Mouse (Mus musculus): Measurements from ENCODE around the gene Gpam. TPM values are rescaled to one million over a fixed set of nuclear protein-coding genes. Genes with fewer than 3 reads are reported as not detected.
A peak's percentile ranks its signal among the peaks of the same experiment; 100 is the strongest.

The Gpam gene
- polyA plus RNA-seq, 3 experiments from 2014 or later = 1.7 to 2.4 (median 1.9) TPM

DNA sequence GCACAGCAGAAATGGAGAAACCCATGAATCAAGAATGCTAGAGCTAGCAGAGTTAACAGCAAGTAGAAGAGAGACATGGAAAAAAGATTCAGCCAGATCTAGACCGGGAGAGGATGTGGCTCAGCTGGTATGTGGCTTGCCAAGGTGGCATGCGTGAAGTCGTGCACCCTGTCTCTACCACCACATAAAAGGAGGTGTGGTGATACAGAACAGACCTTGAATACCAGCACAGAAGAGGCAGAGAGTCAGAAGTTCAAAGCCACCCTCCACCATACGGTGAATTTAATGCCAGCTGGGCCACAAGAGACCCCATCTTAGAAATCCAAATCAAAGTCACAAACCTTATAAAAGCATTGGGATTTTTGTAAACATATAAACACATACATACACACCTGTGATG lies 25.4 kb downstream of the Gpam start:
- ATAC-seq = no peak

- no peak for ATAC-seq
These were observed 26.6 kb downstream of the Gpam start for GRCm38 (mm10) chr19:55100227-55101140.

GRCm38 (mm10) chr19:55099184-55100160 lies 27.6 kb downstream of the Gpam start:
- peak; percentile 87 for ATAC-seq

- ATAC-seq = no peak
These were observed 28.4 kb downstream of the Gpam start for GRCm38 (mm10) chr19:55098409-55099183.

DNA sequence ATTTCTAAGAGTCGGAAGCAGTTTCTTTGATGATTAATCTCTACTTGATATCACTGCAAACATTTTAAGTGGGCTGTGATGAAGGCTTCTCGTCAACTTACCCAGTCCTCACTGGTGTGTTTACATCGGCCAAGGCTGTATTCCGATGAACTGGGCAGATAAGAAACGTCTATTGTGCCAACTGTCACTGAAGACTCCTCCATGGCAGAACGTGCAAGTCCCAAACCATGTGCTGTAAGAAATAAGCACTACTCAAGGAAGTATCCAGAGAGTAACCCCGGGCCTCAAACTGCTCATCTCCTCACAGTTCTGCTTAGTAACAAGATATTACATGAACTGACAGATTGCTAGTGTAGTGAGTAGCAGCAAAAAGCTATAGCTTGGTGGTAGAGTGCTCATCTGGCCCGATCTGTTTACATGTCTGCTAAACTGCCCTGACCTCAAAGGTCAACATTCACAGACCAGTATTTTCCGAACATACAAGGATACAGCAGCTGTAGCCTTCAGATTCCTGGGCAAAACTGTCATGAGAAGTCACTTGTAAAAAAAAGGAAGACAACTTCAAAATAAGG lies 29.6 kb downstream of the Gpam start:
- no peak for ATAC-seq

GRCm38 (mm10) chr19:55096666-55097065 lies 30.4 kb downstream of the Gpam start:
- no peak for ATAC-seq

GRCm38 (mm10) chr19:55095547-55095946 lies 31.5 kb downstream of the Gpam start:
- no peak for ATAC-seq

GRCm38 (mm10) chr19:55091602-55092413 lies 35.2 kb downstream of the Gpam start:
- ATAC-seq = no peak

GRCm38 (mm10) chr19:55090885-55091284 lies 36.2 kb downstream of the Gpam start:
- no peak for ATAC-seq

- no peak for ATAC-seq
These were observed 36.9 kb downstream of the Gpam start for GRCm38 (mm10) chr19:55090142-55090541.

DNA sequence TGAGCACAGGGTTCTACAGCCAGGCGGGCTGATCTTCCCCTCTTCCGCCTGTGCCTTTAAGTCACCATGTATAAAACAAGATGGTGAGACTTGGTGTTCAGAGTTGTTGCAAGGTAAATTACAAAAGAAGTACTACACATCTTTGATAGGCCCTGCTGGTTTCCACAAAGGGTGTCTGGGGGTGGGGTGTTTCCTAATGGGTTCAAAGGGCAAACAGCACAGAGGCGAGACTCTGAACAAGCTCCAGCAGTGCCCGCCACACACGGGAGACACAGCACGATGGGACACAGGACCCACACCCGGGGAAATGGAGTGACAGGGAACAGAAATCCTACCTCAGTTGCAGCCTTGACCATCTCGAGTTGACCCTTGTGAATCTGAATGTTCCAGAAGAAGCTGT lies 39.3 kb downstream of the Gpam start:
- no peak for ATAC-seq

- ATAC-seq = no peak
These were observed 41.2 kb downstream of the Gpam start for GRCm38 (mm10) chr19:55085857-55086185.

DNA sequence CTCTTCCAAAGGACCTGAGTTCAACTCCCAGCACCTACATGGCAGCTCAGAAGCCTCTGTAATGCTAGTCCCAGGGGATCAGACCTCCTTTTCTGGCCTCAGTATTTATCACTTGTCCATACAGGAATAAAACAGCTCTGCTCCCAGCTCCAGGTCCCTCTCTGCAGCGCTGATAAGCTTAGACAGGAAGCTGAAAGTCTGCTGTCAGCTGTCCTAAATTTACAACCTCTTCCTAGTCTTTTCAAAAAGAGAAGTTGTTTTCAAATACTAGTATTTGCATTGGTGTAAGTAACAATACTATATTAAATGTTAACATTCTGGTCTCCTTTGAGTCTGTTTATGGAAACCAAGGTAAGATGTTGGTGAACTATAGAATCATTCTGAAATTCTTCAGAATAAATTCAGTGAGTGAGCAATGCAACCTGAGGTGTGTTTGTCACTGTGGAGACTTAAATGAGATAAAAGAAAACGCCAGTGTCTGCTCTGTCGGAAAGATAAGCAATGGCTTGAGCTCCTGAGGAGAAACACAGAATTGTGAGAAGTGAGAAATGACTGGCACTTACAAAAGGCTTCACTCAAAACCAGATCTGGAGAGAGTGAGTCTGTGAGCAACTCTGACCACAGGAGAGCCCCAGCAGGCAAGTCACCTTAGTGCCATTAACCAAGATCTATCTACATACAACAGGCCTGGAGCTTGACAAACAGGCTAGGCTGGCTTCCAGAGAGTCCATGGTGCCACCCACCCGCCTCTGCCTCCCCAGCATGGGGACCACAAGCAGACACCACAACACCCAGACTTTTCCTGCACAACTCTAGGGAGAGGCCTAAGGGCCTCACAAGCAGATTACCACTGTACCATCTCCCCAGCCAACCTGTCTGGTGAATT lies 41.8 kb downstream of the Gpam start:
- no peak for ATAC-seq

- no peak for ATAC-seq
These were observed 50.2 kb downstream of the Gpam start for GRCm38 (mm10) chr19:55076822-55077221.

DNA sequence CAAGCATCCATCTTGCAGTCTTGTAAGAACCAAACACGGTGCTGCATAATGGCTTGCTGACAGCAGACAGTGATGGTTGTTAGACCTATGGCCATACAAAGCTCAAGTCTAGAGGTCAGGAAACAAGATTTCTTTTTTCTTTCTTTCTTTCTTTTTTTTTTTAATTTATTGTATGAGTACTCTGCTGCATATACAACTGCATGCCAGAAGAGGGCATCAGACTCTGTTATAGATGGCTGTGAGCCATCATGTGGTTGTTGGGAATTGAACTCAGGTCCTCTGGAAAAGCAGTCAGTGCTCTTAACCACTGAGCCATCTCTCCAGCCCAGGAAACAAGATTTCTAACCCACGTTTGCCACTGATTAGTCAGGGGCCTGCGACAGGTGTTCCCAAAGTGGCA lies 54.0 kb downstream of the Gpam start:
- no peak for ATAC-seq

DNA sequence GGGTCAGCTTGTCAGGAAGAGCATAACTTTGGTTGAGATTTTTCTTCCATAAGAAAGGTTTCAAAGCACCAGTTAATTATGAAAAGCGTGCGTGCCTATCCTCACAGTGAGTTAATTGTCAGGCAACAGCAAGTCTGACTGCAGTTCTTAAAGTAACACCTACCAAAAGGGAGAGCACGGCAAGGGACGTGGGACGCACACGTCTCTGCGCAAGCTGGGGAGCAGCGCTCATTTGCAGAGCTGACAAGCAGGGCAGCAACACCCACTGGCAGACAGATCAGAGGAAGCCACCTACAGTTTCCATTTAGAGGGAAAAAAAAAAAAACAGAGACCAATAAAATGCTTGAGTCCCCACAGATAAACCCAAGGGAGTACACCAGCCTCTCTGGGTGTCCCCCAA lies 58.0 kb downstream of the Gpam start:
- ATAC-seq = no peak

- peak; percentile 48 for ATAC-seq
These were observed 63.8 kb downstream of the Gpam start for GRCm38 (mm10) chr19:55063272-55063671.

DNA sequence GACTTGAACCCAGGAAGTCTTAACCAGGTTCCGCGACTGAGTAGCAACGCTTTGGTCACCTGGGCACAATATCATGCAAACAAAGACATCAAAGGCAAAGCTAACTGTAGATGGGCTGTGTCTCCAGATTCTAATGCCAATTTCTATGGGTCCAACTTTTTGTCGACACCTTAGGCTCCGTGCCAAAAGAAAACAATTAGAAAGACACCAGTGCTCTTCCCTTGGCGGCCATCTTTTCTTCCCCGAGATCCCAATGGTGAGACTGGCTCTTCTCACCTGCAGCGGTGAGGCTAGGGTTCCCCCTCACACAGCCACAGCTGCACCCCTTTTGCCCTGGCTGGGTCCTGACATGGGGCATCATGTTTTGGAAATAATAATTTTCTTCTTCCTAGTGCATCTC lies 64.5 kb downstream of the Gpam start:
- ATAC-seq = no peak

DNA sequence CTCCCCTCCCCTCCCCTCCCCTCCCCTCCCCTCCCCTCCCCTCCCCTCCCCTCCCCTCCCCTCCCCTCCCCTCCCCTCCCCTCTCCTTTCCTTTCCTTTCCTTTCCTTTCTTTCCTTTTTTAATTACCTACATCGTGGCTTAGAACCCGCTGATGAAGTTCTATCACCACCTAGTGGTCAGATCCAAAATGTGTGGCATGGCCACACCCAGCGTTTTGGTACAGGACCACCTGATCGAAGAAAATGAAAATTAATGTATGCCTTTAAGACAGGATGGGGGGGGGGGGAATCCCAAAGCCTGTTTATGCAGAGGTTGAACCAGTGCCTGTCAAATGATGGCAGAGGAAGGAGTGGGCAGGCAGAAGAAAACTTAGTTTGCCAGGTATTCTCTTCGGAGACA lies 65.1 kb downstream of the Gpam start:
- peak; percentile 74 for ATAC-seq

DNA sequence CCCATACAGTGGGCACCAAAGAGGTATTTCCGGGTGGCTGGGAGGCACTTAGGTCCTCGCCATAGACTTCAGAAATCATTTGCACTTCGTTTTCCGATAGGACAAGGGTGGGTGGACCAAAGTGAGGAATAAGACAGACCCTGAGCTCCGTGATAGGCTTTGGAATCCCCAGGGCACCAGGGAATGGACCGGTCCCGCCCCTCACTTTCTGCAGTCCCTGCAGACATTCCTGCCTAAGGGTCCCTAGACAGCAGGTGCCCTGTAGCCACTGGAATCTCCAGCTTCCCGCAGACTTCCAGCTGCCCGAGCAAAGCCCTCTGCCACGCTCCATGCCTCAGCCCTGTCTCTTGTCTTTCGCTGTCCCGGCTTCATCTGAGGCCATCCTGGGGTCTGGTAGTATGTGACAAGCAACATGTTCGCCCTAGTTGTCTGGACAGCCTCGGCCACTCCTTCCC lies 65.6 kb downstream of the Gpam start:
- no peak for ATAC-seq
